Mouse (Mus musculus) right cerebral cortex, adult 2 months (tissue): ENCODE measurements around the gene March11.
A peak's percentile ranks its signal among the peaks of the same experiment; 100 is the strongest.

Source experiments
- DNase-seq, 2 experiments: peaks; one replicate each; pipeline ENCODE4 v3.0.0; 2021 to 2022; ENCODE audit warnings: low spot score in 2 of 2

Gene March11

GRCm38 (mm10) chr15:26308629-26309230 lies at the start of gene March11:
March11 (plus strand) TSS chr15:26309048.
- DNase-seq = peak; percentile 78 to 80

- no peak for DNase-seq
These were observed 46.5 kb upstream of the March11 start for GRCm38 (mm10) chr15:26262336-26262735.

GRCm38 (mm10) chr15:26269596-26269995 lies 39.3 kb upstream of the March11 start:
- no peak for DNase-seq

- no peak for DNase-seq
These were observed 32.8 kb upstream of the March11 start for GRCm38 (mm10) chr15:26276035-26276511.

GRCm38 (mm10) chr15:26276608-26277007 lies 32.2 kb upstream of the March11 start:
- DNase-seq = no peak

- DNase-seq = no peak
These were observed 17.0 kb upstream of the March11 start for GRCm38 (mm10) chr15:26291871-26292270.

- no peak for DNase-seq
These were observed 16.0 kb upstream of the March11 start for GRCm38 (mm10) chr15:26292811-26293210.

- DNase-seq = no peak
These were observed 15.6 kb upstream of the March11 start for GRCm38 (mm10) chr15:26293215-26293614.

- no peak for DNase-seq
These were observed 10.2 kb upstream of the March11 start for GRCm38 (mm10) chr15:26298668-26299067.

GRCm38 (mm10) chr15:26309291-26309931 lies 563 bp downstream of the March11 start:
- peak; percentile 33 to 53 for DNase-seq

- no peak for DNase-seq
These were observed 11.0 kb downstream of the March11 start for GRCm38 (mm10) chr15:26319866-26320265.

- DNase-seq = no peak
These were observed 11.6 kb downstream of the March11 start for GRCm38 (mm10) chr15:26320402-26320801.

- no peak for DNase-seq
These were observed 14.0 kb downstream of the March11 start for GRCm38 (mm10) chr15:26322804-26323203.

GRCm38 (mm10) chr15:26327157-26327556 lies 18.3 kb downstream of the March11 start:
- peak in 1 of 2 experiments; percentile 50 for DNase-seq

- no peak for DNase-seq
These were observed 26.9 kb downstream of the March11 start for GRCm38 (mm10) chr15:26335791-26336190.

- no peak for DNase-seq
These were observed 28.9 kb downstream of the March11 start for GRCm38 (mm10) chr15:26337775-26338174.

- DNase-seq = no peak
These were observed 29.5 kb downstream of the March11 start for GRCm38 (mm10) chr15:26338343-26338742.

GRCm38 (mm10) chr15:26340490-26340889 lies 31.6 kb downstream of the March11 start:
- DNase-seq = no peak

- no peak for DNase-seq
These were observed 32.1 kb downstream of the March11 start for GRCm38 (mm10) chr15:26340966-26341365.

- DNase-seq = no peak
These were observed 35.5 kb downstream of the March11 start for GRCm38 (mm10) chr15:26344329-26344728.

GRCm38 (mm10) chr15:26353656-26354055 lies 44.8 kb downstream of the March11 start:
- no peak for DNase-seq

GRCm38 (mm10) chr15:26365344-26365743 lies 56.5 kb downstream of the March11 start:
- peak; percentile 48 to 53 for DNase-seq

GRCm38 (mm10) chr15:26366511-26366910 lies 57.7 kb downstream of the March11 start:
- DNase-seq = no peak
